Mouse (Mus musculus) hindbrain, embryonic 11.5 days (tissue): ENCODE results near the gene Bmpr1b. TPM values are rescaled to one million over a fixed set of nuclear protein-coding genes. Genes with fewer than 3 reads are reported as not detected.

Experiments used
- ATAC-seq: fragments of 200-750 bp; cut with Nextera tagmentation; 2 replicates; pipeline ENCODE4 v1.8.0; 2017; ENCODE audit warnings: mild to moderate bottlenecking, moderate TSS enrichment, moderate library complexity; ENCODE audit not compliant: low FRiP score
- DNase-seq: peaks from one replicate; pipeline ENCODE4 v3.0.0-alpha.2; 2015; ENCODE audit warnings: low spot score
- H3K27ac ChIP-seq: fragments of 300-500 bp; sonication (generic); 2 replicates; pipeline ENCODE4 v1.5.1; 2014; ENCODE audit warnings: mild to moderate bottlenecking, low read depth, low read length
- H3K27me3 ChIP-seq: fragments of 300-500 bp; sonication (generic); 2 replicates; pipeline ENCODE4 v1.6.1; 2014; ENCODE audit warnings: mild to moderate bottlenecking, low read length, moderate library complexity, mixed read lengths; ENCODE audit not compliant: control insufficient read depth, insufficient read depth
- H3K36me3 ChIP-seq: fragments of 300-500 bp; sonication (generic); 2 replicates; pipeline ENCODE4 v1.6.1; 2014; ENCODE audit warnings: mild to moderate bottlenecking, low read length, moderate library complexity, mixed read lengths; ENCODE audit not compliant: control insufficient read depth, insufficient read depth
- H3K4me1 ChIP-seq: fragments of 300-500 bp; sonication (generic); replicated peaks from 2 replicates; pipeline ENCODE4 v1.6.1; 2014; ENCODE audit warnings: low read length, mixed read lengths; ENCODE audit not compliant: control insufficient read depth, insufficient read depth
- H3K4me2 ChIP-seq: fragments of 300-500 bp; sonication (generic); replicated peaks from 2 replicates; pipeline ENCODE4 v1.6.1; 2014; ENCODE audit warnings: mild to moderate bottlenecking, low read depth, low read length
- H3K4me3 ChIP-seq: fragments of 300-500 bp; sonication (generic); 2 replicates; pipeline ENCODE4 v1.5.1; 2014; ENCODE audit warnings: low read depth, low read length
- H3K9ac ChIP-seq: fragments of 300-500 bp; sonication (generic); 2 replicates; pipeline ENCODE4 v1.6.1; 2014; ENCODE audit warnings: low read depth, low read length
- H3K9me3 ChIP-seq: fragments of 300-500 bp; sonication (generic); 2 replicates; pipeline ENCODE4 v1.6.1; 2016; ENCODE audit warnings: low read length; ENCODE audit not compliant: control insufficient read depth
- WGBS: fragments of 180-500 bp; shearing (Covaris S2); extraction: QIAGEN DNeasy Blood & Tissue Kit; methylation state at CpG from one replicate; pipeline ENCODE4 v1.1.7; 2014; 5-methylcytosine and 5-hydroxymethylcytosine counted together
- polyA plus RNA-seq: library from polyadenylated mRNA; unstranded; fragments of >200 nt; fragmentation: Nextera tagmentation; extraction: Ambion mirVana; gene quantifications from 2 replicates; pipeline ENCODE4 v1.2.1, GENCODE M21; 2014

Gene Bmpr1b
- polyA plus RNA-seq, 1 experiment from 2014 or later = 11.0 TPM

DNA sequence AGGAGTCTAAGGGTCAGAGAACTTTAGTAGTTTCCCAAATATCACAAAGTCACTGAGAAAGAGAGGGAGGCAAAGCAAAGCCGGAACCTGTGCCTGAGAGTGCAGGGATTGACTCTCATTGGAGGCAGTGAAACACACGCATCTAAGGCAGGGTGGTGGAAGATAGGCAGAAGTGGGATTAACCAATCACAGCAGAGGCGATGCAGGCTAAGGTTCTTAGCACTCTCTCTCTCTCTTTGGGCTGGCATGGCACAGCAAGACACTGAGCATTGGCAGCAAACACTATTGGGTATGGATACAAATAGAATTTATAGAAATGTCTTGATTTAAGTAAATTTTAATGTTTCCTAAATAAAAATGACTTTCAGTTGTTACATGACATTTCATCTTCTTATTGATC lies 297.4 kb downstream of the Bmpr1b start:
- Histone ChIP-seq H3K4me3 (no peak overlapping the region), H3K4me2 (no peak overlapping the region), H3K9ac (no peak overlapping the region), H3K4me1 (0 out of 2 replicates have a peak, but pooled peaks cover 4% of the 10 kb centered on the region), H3K27ac (no peak overlapping the region), H3K36me3 (no peaks in the 10 kb centered on the region), H3K27me3 (no peaks in the 10 kb centered on the region), H3K9me3 (no peaks in the 10 kb centered on the region)
- ATAC-seq (peak; percentile 63), DNase-seq (no peak)
- WGBS = 66% methylated on average over 3 of the region's 3 CpGs

DNA sequence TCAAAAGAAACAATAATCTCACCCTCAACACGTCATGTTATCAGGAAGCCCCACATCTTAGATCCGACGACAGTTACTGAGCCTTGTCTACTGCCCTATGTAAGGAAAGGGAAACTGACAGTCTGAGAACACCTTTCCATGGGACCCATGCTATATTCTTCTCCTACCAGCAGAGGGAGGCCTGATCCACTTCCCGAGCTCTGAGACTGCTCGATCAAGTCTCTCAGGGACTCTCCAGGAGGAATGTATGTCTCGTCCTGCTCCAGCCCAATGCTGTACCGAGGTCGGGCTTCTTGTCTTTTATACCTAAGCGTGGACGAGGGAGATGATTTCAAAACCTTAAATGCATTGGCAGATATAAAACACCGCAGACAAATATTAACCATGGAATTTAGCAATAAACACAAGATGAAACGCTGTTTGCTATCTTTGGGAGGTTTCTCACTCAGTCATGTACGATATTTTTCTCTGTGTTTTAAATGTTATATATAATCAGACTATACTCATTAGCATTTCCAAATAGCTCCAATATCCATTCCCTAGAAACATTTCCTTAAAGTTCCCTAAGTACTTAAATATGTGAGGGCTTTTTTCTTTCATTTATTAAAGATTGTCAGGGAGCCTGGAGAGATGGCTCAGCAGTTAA lies 306.3 kb downstream of the Bmpr1b start:
- no peaks in the 10 kb centered on the region for H3K9me3 ChIP-seq
- H3K27me3 ChIP-seq = no peaks in the 10 kb centered on the region
- ATAC-seq (peak; percentile 86), DNase-seq (peak; percentile 75)
- H3K36me3 ChIP-seq = no peaks in the 10 kb centered on the region
- no peak overlapping the region for H3K27ac ChIP-seq
- no peak overlapping the region for H3K9ac ChIP-seq
- H3K4me3 ChIP-seq = no peak overlapping the region
- 24% methylated on average over 13 of the region's 13 CpGs for WGBS
- no peaks in the 10 kb centered on the region for H3K4me1 ChIP-seq
- no peak overlapping the region for H3K4me2 ChIP-seq

DNA sequence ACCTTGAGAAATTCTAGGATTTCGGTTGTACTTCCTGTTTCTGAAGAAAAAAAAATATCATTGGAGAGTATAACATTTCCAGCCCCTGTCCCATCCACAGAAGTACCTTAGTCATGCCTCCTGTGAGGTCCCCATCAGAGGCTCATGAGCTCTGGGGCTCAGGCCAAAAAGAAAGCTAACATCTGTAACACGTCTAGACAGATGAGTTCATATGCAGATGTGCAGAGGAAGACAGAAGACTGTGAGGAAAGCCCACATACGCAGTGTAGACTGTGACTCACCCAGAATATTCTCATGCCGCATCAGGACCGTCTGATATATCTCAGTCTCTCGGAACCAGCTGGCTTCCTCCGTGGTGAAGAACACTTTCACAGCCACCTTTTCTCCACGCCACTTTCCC lies 312.1 kb downstream of the Bmpr1b start:
- Histone ChIP-seq H3K27ac (no peak overlapping the region), H3K4me3 (no peak overlapping the region), H3K9ac (no peak overlapping the region), H3K4me2 (no peak overlapping the region), H3K9me3 (no peaks in the 10 kb centered on the region), H3K4me1 (no peaks in the 10 kb centered on the region), H3K36me3 (no peaks in the 10 kb centered on the region), H3K27me3 (no peaks in the 10 kb centered on the region)
- WGBS = 92% methylated on average over 8 of the region's 8 CpGs
- DNase-seq (no peak), ATAC-seq (no peak)

DNA sequence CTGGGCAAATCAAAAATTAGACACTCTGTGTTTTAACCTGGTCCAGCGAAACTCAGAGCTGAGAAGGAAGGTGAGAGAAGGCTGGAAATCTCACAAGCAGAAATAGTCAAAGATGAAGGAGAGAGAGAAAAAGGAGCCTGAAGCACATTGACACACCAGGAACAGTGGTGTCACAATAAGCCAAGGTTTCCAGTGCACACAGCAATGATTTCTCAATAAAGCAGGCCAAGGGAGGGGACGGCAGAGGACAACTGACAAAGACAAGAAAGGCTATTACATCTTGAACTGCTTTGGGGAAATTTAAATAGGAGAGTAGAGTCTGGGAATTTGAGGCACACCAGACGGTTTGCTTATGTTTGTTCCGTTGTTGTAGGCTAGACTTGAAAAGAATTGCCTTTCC lies 314.9 kb downstream of the Bmpr1b start:
- Histone ChIP-seq H3K4me2 (no peak overlapping the region), H3K27ac (no peak overlapping the region), H3K4me3 (no peak overlapping the region), H3K36me3 (no peaks in the 10 kb centered on the region), H3K9me3 (no peaks in the 10 kb centered on the region), H3K4me1 (no peaks in the 10 kb centered on the region), H3K27me3 (no peaks in the 10 kb centered on the region), H3K9ac (no peak overlapping the region)
- DNase-seq = no peak
- no peak for ATAC-seq
- 92% methylated on average over 4 of the region's 4 CpGs for WGBS

DNA sequence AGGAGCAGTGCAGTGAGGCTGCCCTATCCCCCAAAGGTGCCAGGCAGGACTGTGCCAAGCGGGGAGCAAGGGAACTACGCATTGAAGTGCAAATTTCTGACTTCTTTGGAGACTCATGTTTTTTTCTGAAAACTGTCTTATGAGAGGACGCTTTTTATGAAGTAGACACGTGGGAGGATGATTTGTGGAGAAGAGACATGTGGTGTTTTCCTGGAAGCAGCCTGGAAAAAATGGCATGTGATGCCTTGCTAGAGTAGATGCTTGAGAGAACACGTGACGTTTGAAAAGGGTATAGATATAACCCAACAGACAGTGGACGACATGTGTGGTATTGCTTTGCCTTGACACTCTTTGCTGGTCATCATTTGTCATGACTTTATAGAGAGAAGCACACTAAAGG lies 319.1 kb downstream of the Bmpr1b start:
- no peaks in the 10 kb centered on the region for H3K4me1 ChIP-seq
- H3K27me3 ChIP-seq = no peaks in the 10 kb centered on the region
- ATAC-seq (no peak), DNase-seq (no peak)
- H3K4me2 ChIP-seq = no peak overlapping the region
- whole genome bisulfite sequencing = 76% methylated on average over 7 of the region's 7 CpGs
- no peak overlapping the region for H3K9ac ChIP-seq
- no peak overlapping the region for H3K4me3 ChIP-seq
- no peak overlapping the region for H3K27ac ChIP-seq
- H3K9me3 ChIP-seq = no peaks in the 10 kb centered on the region
- no peaks in the 10 kb centered on the region for H3K36me3 ChIP-seq

DNA sequence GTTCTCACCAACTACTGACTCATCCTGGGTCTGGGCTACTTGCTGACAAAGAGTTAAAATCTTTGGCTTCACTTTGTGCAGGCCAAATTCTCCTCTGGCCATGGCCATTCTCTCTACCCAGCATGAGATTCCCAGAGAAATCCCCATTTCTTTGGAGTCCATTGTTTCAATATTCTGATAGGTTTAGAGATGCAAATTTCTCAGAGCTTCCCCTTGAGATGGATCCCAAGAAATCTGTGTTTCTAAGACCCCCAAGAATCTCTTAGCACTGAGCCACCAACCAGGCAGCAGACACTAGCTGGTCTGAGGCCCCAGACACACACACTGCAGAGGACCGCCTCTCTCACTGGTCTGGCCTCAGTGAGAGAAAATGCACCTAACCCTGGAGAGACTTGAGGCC lies 320.0 kb downstream of the Bmpr1b start:
- no peaks in the 10 kb centered on the region for H3K27me3 ChIP-seq
- ATAC-seq = no peak

DNA sequence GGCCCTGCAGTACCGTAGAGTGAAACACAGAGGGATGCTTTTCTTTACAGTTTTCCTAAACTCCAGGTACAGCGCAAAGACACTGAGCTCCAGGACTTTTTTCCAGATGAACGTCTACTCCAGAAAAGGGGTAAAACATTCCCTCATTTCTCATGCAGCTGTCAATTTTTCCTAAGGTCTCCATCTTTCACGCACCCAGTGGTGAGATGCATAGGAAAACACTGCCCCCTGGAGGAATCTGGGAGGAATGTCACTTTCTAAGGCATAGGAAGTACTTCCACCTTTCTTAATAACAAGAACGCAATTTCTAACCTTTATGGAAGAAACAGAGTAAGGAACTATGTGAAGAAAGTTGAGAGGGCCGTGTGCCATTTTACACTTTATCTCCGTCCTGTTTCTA lies 330.4 kb downstream of the Bmpr1b start:
- no peaks in the 10 kb centered on the region for H3K27me3 ChIP-seq
- H3K4me1 ChIP-seq = no peaks in the 10 kb centered on the region
- H3K36me3 ChIP-seq = no peaks in the 10 kb centered on the region
- no peak overlapping the region for H3K9ac ChIP-seq
- DNase-seq (peak; percentile 73), ATAC-seq (peak; percentile 63)
- H3K4me2 ChIP-seq = no peak overlapping the region
- no peak overlapping the region for H3K27ac ChIP-seq
- no peaks in the 10 kb centered on the region for H3K9me3 ChIP-seq
- no peak overlapping the region for H3K4me3 ChIP-seq
- 45% methylated on average over 7 of the region's 7 CpGs for WGBS

More for the DNA sequence above, 320.0 kb downstream of the Bmpr1b start:
- no peak for DNase-seq
- H3K4me1 ChIP-seq = no peaks in the 10 kb centered on the region
- no peaks in the 10 kb centered on the region for H3K9me3 ChIP-seq
- WGBS = 74% methylated on average over 1 of the region's 1 CpGs
- no peaks in the 10 kb centered on the region for H3K36me3 ChIP-seq
- H3K27ac ChIP-seq = no peak overlapping the region
- no peak overlapping the region for H3K4me2 ChIP-seq
- H3K4me3 ChIP-seq = no peak overlapping the region
- no peak overlapping the region for H3K9ac ChIP-seq

DNA sequence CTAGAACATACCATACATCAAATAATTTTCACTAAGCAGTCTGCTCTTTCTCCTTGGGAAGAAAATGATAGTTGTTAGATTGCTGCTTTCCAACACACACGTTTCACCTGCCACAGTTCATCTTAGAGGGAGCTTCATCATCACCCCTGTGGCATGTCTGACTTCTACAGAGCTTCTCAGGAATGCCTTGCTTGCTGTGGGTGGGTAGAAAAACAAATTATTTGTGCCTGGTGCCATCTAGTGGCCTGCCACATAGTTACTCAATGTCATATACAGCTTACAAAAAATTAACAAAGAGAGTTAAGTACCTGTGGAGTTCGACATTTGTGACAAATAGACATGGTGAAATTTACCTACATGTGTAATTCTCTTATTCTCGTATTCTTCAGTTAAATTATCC lies 338.1 kb downstream of the Bmpr1b start:
- peak; percentile 87 for ATAC-seq

DNA sequence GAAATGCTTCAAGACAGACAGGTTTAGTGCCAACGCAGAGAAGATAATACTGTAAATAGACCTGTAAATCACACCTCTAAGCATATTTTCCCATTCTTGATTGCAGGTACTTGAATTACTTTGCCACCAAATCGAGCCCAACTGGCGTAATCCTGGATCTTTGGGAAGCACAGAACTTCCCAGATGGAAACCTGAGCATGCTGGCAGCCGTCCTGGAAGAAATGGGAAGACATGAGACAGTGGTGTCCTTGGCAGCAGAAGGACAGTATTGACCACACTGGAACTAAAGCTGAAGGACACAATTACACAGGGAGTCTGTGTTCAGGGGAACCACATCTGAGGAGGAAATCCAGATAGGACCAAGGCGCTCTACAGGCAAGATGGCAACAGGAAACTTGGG lies 340.9 kb downstream of the Bmpr1b start:
- no peaks in the 10 kb centered on the region for H3K27me3 ChIP-seq
- H3K27ac ChIP-seq = no peak overlapping the region
- H3K4me2 ChIP-seq = no peak overlapping the region
- no peak overlapping the region for H3K4me3 ChIP-seq
- ATAC-seq (no peak), DNase-seq (no peak)
- peaks cover 3% of the 10 kb centered on the region; the same call in 1 of the 2 replicates for H3K36me3 ChIP-seq
- H3K4me1 ChIP-seq = no peaks in the 10 kb centered on the region
- WGBS = 93% methylated on average over 5 of the region's 5 CpGs
- H3K9me3 ChIP-seq = no peaks in the 10 kb centered on the region
- H3K9ac ChIP-seq = no peak overlapping the region

More for the DNA sequence above, 338.1 kb downstream of the Bmpr1b start:
- 29% methylated on average over 3 of the region's 3 CpGs for WGBS
- peaks cover 3% of the 10 kb centered on the region; the same call in 1 of the 2 replicates for H3K36me3 ChIP-seq
- H3K9ac ChIP-seq = no peak overlapping the region
- H3K4me1 ChIP-seq = no peaks in the 10 kb centered on the region
- no peaks in the 10 kb centered on the region for H3K9me3 ChIP-seq
- no peak overlapping the region for H3K4me2 ChIP-seq
- DNase-seq = peak; percentile 73
- no peak overlapping the region for H3K27ac ChIP-seq
- no peaks in the 10 kb centered on the region for H3K27me3 ChIP-seq
- no peak overlapping the region for H3K4me3 ChIP-seq
